Mouse (Mus musculus): ENCODE data around the gene Nckap1l. TPM values are rescaled to one million over a fixed set of nuclear protein-coding genes. Genes with fewer than 3 reads are reported as not detected.

Gene Nckap1l
- polyA plus RNA-seq, 1 experiment from 2014 or later = 7.0 TPM

DNA sequence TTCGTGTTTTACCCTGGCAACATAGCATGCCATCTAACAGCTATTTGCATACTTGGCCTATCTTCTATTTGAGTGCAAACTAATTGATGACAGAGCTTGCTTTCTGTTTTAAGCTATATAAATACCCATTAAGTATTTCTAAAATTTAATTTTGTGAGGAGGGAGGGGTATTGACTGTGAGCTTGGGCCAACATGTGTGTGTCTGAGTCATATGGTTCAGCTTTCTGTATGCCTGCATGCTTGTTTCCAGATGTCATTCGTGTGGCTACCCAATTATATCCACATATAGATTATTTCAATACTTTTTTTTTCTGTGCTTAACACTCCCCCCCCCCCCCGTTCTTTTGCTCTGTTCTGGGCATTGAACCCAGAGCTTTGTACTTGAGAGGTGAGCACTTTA is 18.7 kb downstream of the Nckap1l start:
- H3K4me1 ChIP-seq (ENCODE audit: control insufficient read depth, insufficient read depth, low read length) = no peaks in the 10 kb centered on the region
- H3K9ac ChIP-seq (ENCODE audit: low read length) = no peak overlapping the region
- 71% methylated on average over 3 of the region's 3 CpGs for WGBS
- H3K27me3 ChIP-seq (ENCODE audit: control insufficient read depth, insufficient read depth, low read length) = no peaks in the 10 kb centered on the region
- no peak for ATAC-seq (replicated peaks; ENCODE audit: extremely low read depth, insufficient read depth, low FRiP score)
- no peaks in the 10 kb centered on the region for H3K9me3 ChIP-seq (replicated peaks; ENCODE audit: control insufficient read depth, low read length)
- no peak overlapping the region for H3K27ac ChIP-seq (ENCODE audit: low read length)
- no peak overlapping the region for H3K4me3 ChIP-seq (ENCODE audit: low read length)
- H3K4me2 ChIP-seq (ENCODE audit: low read depth, low read length) = no peak overlapping the region
- H3K36me3 ChIP-seq (ENCODE audit: control insufficient read depth, insufficient read depth) = no peaks in the 10 kb centered on the region

- H3K27me3 ChIP-seq (ENCODE audit: control insufficient read depth, insufficient read depth, low read length) = no peaks in the 10 kb centered on the region
- H3K9me3 ChIP-seq (replicated peaks; ENCODE audit: control insufficient read depth, low read length) = no peaks in the 10 kb centered on the region
- H3K36me3 ChIP-seq (ENCODE audit: control insufficient read depth, insufficient read depth) = no peaks in the 10 kb centered on the region
- no peak overlapping the region for H3K4me2 ChIP-seq (ENCODE audit: low read depth, low read length)
- H3K4me3 ChIP-seq (ENCODE audit: low read length) = no peak overlapping the region
- no peak overlapping the region for H3K27ac ChIP-seq (ENCODE audit: low read length)
- no peak overlapping the region for H3K9ac ChIP-seq (ENCODE audit: low read length)
- WGBS = 87% methylated on average over 7 of the region's 7 CpGs
- ATAC-seq (replicated peaks; ENCODE audit: extremely low read depth, insufficient read depth, low FRiP score) = no peak
- H3K4me1 ChIP-seq (ENCODE audit: control insufficient read depth, insufficient read depth, low read length) = no peaks in the 10 kb centered on the region
These were observed 19.6 kb downstream of the Nckap1l start for GRCm38 (mm10) chr15:103473182-103473581.

DNA sequence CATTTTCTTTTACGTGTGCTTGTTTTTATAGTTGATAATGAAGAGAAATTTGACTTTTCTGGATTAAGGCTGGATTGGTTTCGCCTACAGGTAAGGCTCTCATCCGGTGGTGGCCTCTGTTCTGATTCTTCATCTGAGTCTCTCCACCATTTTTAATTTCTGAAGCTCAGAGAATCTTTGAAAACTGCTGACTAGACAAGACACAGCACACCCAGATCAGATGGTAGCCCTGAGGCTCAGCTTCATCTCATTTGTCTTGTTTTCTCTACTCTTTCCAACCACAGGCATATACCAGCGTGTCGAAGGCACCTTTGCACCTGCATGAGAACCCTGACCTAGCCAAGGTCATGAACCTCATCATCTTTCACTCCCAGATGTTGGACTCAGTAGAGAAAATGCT is 20.2 kb downstream of the Nckap1l start:
- Histone ChIP-seq H3K27me3 (ENCODE audit: control insufficient read depth, insufficient read depth, low read length) (no peaks in the 10 kb centered on the region), H3K9ac (ENCODE audit: low read length) (no peak overlapping the region), H3K4me1 (ENCODE audit: control insufficient read depth, insufficient read depth, low read length) (no peaks in the 10 kb centered on the region), H3K9me3 (replicated peaks; ENCODE audit: control insufficient read depth, low read length) (no peaks in the 10 kb centered on the region), H3K4me2 (ENCODE audit: low read depth, low read length) (no peak overlapping the region), H3K4me3 (ENCODE audit: low read length) (no peak overlapping the region), H3K36me3 (ENCODE audit: control insufficient read depth, insufficient read depth) (no peaks in the 10 kb centered on the region), H3K27ac (ENCODE audit: low read length) (no peak overlapping the region)
- 84% methylated on average over 5 of the region's 5 CpGs for WGBS
- ATAC-seq (replicated peaks; ENCODE audit: extremely low read depth, insufficient read depth, low FRiP score) = no peak

GRCm38 (mm10) chr15:103479080-103479606 is 25.5 kb downstream of the Nckap1l start:
- no peak overlapping the region for H3K9ac ChIP-seq (ENCODE audit: low read length)
- ATAC-seq (replicated peaks; ENCODE audit: extremely low read depth, insufficient read depth, low FRiP score) = no peak

DNA sequence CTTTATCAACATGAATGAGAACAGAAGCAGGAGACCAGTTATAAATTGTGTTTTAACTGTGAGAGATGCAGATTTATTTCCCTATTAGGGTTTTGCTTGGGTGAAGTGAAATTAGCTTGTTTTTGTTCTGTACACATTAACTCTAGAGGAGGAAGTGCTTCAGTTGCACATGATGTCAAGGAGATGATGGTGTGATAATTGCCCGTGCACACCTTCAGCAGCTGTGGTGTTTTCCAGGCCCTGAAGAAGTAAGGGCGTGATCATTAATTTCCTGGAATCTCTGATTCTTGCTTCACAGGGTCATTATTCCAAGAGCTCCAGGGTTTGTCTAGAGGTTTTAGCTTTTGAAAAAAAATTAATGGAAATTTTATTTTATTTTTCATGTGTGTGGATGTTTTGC is 26.5 kb downstream of the Nckap1l start:
- no peak for ATAC-seq (replicated peaks; ENCODE audit: extremely low read depth, insufficient read depth, low FRiP score)
- H3K36me3 ChIP-seq (ENCODE audit: control insufficient read depth, insufficient read depth) = no peaks in the 10 kb centered on the region
- no peak overlapping the region for H3K9ac ChIP-seq (ENCODE audit: low read length)
- WGBS = 68% methylated on average over 2 of the region's 2 CpGs
- H3K27me3 ChIP-seq (ENCODE audit: control insufficient read depth, insufficient read depth, low read length) = no peaks in the 10 kb centered on the region
- H3K4me2 ChIP-seq (ENCODE audit: low read depth, low read length) = no peak overlapping the region
- H3K9me3 ChIP-seq (replicated peaks; ENCODE audit: control insufficient read depth, low read length) = no peaks in the 10 kb centered on the region
- H3K4me3 ChIP-seq (ENCODE audit: low read length) = no peak overlapping the region
- H3K27ac ChIP-seq (ENCODE audit: low read length) = no peak overlapping the region
- H3K4me1 ChIP-seq (ENCODE audit: control insufficient read depth, insufficient read depth, low read length) = no peaks in the 10 kb centered on the region

More at GRCm38 (mm10) chr15:103479080-103479606, 25.5 kb downstream of the Nckap1l start:
- Histone ChIP-seq H3K4me3 (ENCODE audit: low read length) (no peak overlapping the region), H3K4me1 (ENCODE audit: control insufficient read depth, insufficient read depth, low read length) (no peaks in the 10 kb centered on the region), H3K27ac (ENCODE audit: low read length) (no peak overlapping the region), H3K27me3 (ENCODE audit: control insufficient read depth, insufficient read depth, low read length) (no peaks in the 10 kb centered on the region), H3K9me3 (replicated peaks; ENCODE audit: control insufficient read depth, low read length) (no peaks in the 10 kb centered on the region), H3K4me2 (ENCODE audit: low read depth, low read length) (no peak overlapping the region), H3K36me3 (ENCODE audit: control insufficient read depth, insufficient read depth) (no peaks in the 10 kb centered on the region)
- WGBS = 50% methylated on average over 1 of the region's 1 CpGs

DNA sequence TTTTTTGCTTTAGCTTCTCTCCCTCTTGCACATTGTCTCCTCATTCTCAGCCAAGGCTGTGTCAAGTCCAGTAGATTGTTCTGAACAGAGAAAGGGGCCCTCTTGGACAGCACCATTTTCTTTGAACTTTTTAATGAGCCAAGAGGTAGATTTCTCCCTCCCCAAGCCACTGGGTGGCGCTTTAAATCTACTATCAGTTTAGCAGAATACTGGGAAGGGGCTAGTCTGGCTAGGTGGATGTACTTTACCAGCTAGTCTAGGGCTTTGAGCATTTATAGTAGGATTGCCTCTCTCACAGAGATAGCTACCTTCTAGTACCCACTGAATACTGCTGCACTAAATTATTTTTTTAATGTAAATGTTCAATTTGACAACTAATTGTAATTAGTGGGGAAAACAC is 28.9 kb downstream of the Nckap1l start:
- 0% methylated on average over 1 of the region's 1 CpGs for WGBS

DNA sequence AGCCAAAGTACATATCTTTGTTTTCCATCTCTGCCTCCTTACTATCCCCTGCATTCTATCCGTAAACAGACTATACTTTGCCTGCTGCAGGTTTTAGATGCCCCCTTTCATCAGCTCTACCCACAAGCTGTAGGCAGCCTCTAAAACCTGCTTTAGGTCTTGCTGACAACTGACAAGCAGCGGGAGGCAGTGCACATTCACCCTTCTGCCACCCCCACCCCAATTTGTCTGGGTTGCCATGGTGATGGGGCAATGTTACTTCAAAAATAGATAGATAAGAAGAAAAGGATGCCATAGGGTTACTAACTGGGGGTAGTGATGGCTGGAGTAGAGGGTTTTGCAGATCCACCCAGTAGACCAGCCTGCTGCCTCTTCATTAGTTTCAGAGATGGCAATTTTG is 30.9 kb downstream of the Nckap1l start:
- WGBS = 59% methylated on average over 2 of the region's 2 CpGs

More for the DNA sequence above, 28.9 kb downstream of the Nckap1l start:
- Histone ChIP-seq H3K36me3 (ENCODE audit: control insufficient read depth, insufficient read depth) (no peaks in the 10 kb centered on the region), H3K4me1 (ENCODE audit: control insufficient read depth, insufficient read depth, low read length) (no peaks in the 10 kb centered on the region), H3K27ac (ENCODE audit: low read length) (no peak overlapping the region), H3K9ac (ENCODE audit: low read length) (no peak overlapping the region), H3K9me3 (replicated peaks; ENCODE audit: control insufficient read depth, low read length) (no peaks in the 10 kb centered on the region), H3K27me3 (ENCODE audit: control insufficient read depth, insufficient read depth, low read length) (no peaks in the 10 kb centered on the region), H3K4me2 (ENCODE audit: low read depth, low read length) (no peak overlapping the region), H3K4me3 (ENCODE audit: low read length) (no peak overlapping the region)
- ATAC-seq (replicated peaks; ENCODE audit: extremely low read depth, insufficient read depth, low FRiP score) = no peak

DNA sequence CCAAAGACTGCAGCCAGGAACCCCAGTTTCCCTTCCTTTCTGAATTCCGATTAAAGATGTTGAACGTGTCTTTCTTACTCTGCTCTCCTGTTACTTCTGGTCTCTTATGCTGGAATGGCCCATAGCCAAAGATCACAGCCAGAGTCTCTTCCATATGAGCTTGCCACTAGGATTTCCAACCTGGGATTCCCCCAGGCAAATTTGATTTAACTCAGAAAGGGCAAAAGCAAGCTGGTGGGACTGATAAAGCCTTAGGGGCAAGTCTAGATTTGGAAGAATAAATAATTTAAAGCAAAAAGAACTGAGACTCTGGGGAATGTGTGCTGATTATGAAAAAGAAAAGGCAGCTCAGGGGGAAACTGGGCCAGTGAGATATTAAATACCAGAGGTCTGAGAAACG is 31.5 kb downstream of the Nckap1l start:
- Histone ChIP-seq H3K4me3 (ENCODE audit: low read length) (no peak overlapping the region), H3K9me3 (replicated peaks; ENCODE audit: control insufficient read depth, low read length) (no peaks in the 10 kb centered on the region), H3K4me2 (ENCODE audit: low read depth, low read length) (no peak overlapping the region), H3K9ac (ENCODE audit: low read length) (no peak overlapping the region), H3K27me3 (ENCODE audit: control insufficient read depth, insufficient read depth, low read length) (no peaks in the 10 kb centered on the region), H3K27ac (ENCODE audit: low read length) (no peak overlapping the region), H3K4me1 (ENCODE audit: control insufficient read depth, insufficient read depth, low read length) (no peaks in the 10 kb centered on the region), H3K36me3 (ENCODE audit: control insufficient read depth, insufficient read depth) (no peaks in the 10 kb centered on the region)
- no peak for ATAC-seq (replicated peaks; ENCODE audit: extremely low read depth, insufficient read depth, low FRiP score)
- 53% methylated on average over 3 of the region's 3 CpGs for whole genome bisulfite sequencing

More for the DNA sequence above, 30.9 kb downstream of the Nckap1l start:
- no peaks in the 10 kb centered on the region for H3K27me3 ChIP-seq (ENCODE audit: control insufficient read depth, insufficient read depth, low read length)
- no peak overlapping the region for H3K4me2 ChIP-seq (ENCODE audit: low read depth, low read length)
- no peaks in the 10 kb centered on the region for H3K9me3 ChIP-seq (replicated peaks; ENCODE audit: control insufficient read depth, low read length)
- H3K27ac ChIP-seq (ENCODE audit: low read length) = no peak overlapping the region
- no peaks in the 10 kb centered on the region for H3K36me3 ChIP-seq (ENCODE audit: control insufficient read depth, insufficient read depth)
- H3K9ac ChIP-seq (ENCODE audit: low read length) = no peak overlapping the region
- H3K4me1 ChIP-seq (ENCODE audit: control insufficient read depth, insufficient read depth, low read length) = no peaks in the 10 kb centered on the region
- ATAC-seq (replicated peaks; ENCODE audit: extremely low read depth, insufficient read depth, low FRiP score) = no peak
- no peak overlapping the region for H3K4me3 ChIP-seq (ENCODE audit: low read length)

GRCm38 (mm10) chr15:103486658-103487057 is 33.1 kb downstream of the Nckap1l start:
- Histone ChIP-seq H3K36me3 (ENCODE audit: control insufficient read depth, insufficient read depth) (no peaks in the 10 kb centered on the region), H3K9ac (ENCODE audit: low read length) (no peak overlapping the region), H3K4me3 (ENCODE audit: low read length) (no peak overlapping the region), H3K4me2 (ENCODE audit: low read depth, low read length) (no peak overlapping the region), H3K9me3 (replicated peaks; ENCODE audit: control insufficient read depth, low read length) (no peaks in the 10 kb centered on the region), H3K4me1 (ENCODE audit: control insufficient read depth, insufficient read depth, low read length) (no peaks in the 10 kb centered on the region), H3K27me3 (ENCODE audit: control insufficient read depth, insufficient read depth, low read length) (no peaks in the 10 kb centered on the region), H3K27ac (ENCODE audit: low read length) (no peak overlapping the region)
- 71% methylated on average over 1 of the region's 1 CpGs for WGBS
- ATAC-seq (replicated peaks; ENCODE audit: extremely low read depth, insufficient read depth, low FRiP score) = no peak
